Mouse (Mus musculus) kidney, postnatal 36 days (tissue): ENCODE results near the gene D10Wsu102e.
A peak's percentile ranks its signal among the peaks of the same experiment; 100 is the strongest.
"Not testable (repeated sequence)": the region's sequence is repeated elsewhere in the genome, so short reads cannot be mapped to it uniquely, and the experiment has no call there.

Experiments used
- DNase-seq, 2 experiments: peaks; one replicate each; pipeline ENCODE4 v3.0.0; 2021 to 2022; ENCODE audit warnings: mixed read lengths in 2 of 2

D10Wsu102e gene

GRCm38 (mm10) chr10:83397336-83397735 is 37.3 kb downstream of the D10Wsu102e start:
- DNase-seq: no peak

GRCm38 (mm10) chr10:83400896-83401295 is 40.9 kb downstream of the D10Wsu102e start:
- DNase-seq: not testable (repeated sequence)

- DNase-seq: no peak
Measured at GRCm38 (mm10) chr10:83405031-83405430, 45.0 kb downstream of the D10Wsu102e start.

GRCm38 (mm10) chr10:83405711-83406110 is 45.7 kb downstream of the D10Wsu102e start:
- DNase-seq: no peak

- DNase-seq: no peak
Measured at GRCm38 (mm10) chr10:83407141-83407540, 47.1 kb downstream of the D10Wsu102e start.

GRCm38 (mm10) chr10:83418466-83418865 is 58.4 kb downstream of the D10Wsu102e start:
- not testable (repeated sequence) for DNase-seq

- no peak for DNase-seq
Measured at GRCm38 (mm10) chr10:83448582-83448981, 88.6 kb downstream of the D10Wsu102e start.

- DNase-seq: no peak
Measured at GRCm38 (mm10) chr10:83457531-83457930, 97.5 kb downstream of the D10Wsu102e start.

- DNase-seq: no peak
Measured at GRCm38 (mm10) chr10:83475226-83475625, 115.2 kb downstream of the D10Wsu102e start.

GRCm38 (mm10) chr10:83477286-83477685 is 117.3 kb downstream of the D10Wsu102e start:
- DNase-seq: no peak

GRCm38 (mm10) chr10:83490506-83490905 is 130.5 kb downstream of the D10Wsu102e start:
- no peak for DNase-seq

GRCm38 (mm10) chr10:83497321-83497720 is 137.3 kb downstream of the D10Wsu102e start:
- DNase-seq: no peak

- DNase-seq: peak; percentile 40 to 71
Measured at GRCm38 (mm10) chr10:83508962-83509660, 149.1 kb downstream of the D10Wsu102e start.

GRCm38 (mm10) chr10:83511304-83511703 is 151.3 kb downstream of the D10Wsu102e start:
- no peak for DNase-seq

- no peak for DNase-seq
Measured at GRCm38 (mm10) chr10:83513736-83514135, 153.7 kb downstream of the D10Wsu102e start.

- DNase-seq: no peak
Measured at GRCm38 (mm10) chr10:83520990-83521389, 161.0 kb downstream of the D10Wsu102e start.

- not testable (repeated sequence) for DNase-seq
Measured at GRCm38 (mm10) chr10:83524238-83524637, 164.2 kb downstream of the D10Wsu102e start.

- no peak for DNase-seq
Measured at GRCm38 (mm10) chr10:83530384-83530967, 170.5 kb downstream of the D10Wsu102e start.

- DNase-seq: peak; percentile 20 to 41
Measured at GRCm38 (mm10) chr10:83533258-83533909, 173.4 kb downstream of the D10Wsu102e start.

GRCm38 (mm10) chr10:83533910-83534283 is 173.9 kb downstream of the D10Wsu102e start, which contains the start of gene Aldh1l2:
Aldh1l2 (minus strand) TSS chr10:83534140.
- DNase-seq: peak; percentile 90 to 93

GRCm38 (mm10) chr10:83536436-83536835 is 176.4 kb downstream of the D10Wsu102e start:
- no peak for DNase-seq
